Mouse (Mus musculus) cerebellum, adult 18-20 months (tissue): ENCODE data around the gene 4930556J24Rik.
A peak's percentile ranks its signal among the peaks of the same experiment; 100 is the strongest.
"Not testable (repeated sequence)": the region's sequence is repeated elsewhere in the genome, so short reads cannot be mapped to it uniquely, and the experiment has no call there.

Source experiments
- DNase-seq, 2 experiments: peaks; one replicate each; pipeline ENCODE4 v3.0.0; 2021

4930556J24Rik gene

GRCm38 (mm10) chr11:3970361-3970760 is 6.2 kb downstream of the 4930556J24Rik start:
- no peak for DNase-seq

- no peak for DNase-seq
Observed at GRCm38 (mm10) chr11:3969837-3970236, 6.7 kb downstream of the 4930556J24Rik start.

- DNase-seq: no peak
Observed at GRCm38 (mm10) chr11:3964416-3965172, 12.0 kb downstream of the 4930556J24Rik start.

- DNase-seq: peak; percentile 79 to 88
Observed at GRCm38 (mm10) chr11:3963610-3964415, 12.8 kb downstream of the 4930556J24Rik start, which contains the start of gene Pes1. Pes1 (plus strand) TSS chr11:3963975.

- DNase-seq: no peak
Observed at GRCm38 (mm10) chr11:3963155-3963554, 13.4 kb downstream of the 4930556J24Rik start.

- no peak for DNase-seq
Observed at GRCm38 (mm10) chr11:3961761-3962160, 14.8 kb downstream of the 4930556J24Rik start.

- DNase-seq: no peak
Observed at GRCm38 (mm10) chr11:3960901-3961300, 15.7 kb downstream of the 4930556J24Rik start.

- not testable (repeated sequence) for DNase-seq
Observed at GRCm38 (mm10) chr11:3955371-3955770, 21.2 kb downstream of the 4930556J24Rik start.

- not testable (repeated sequence) for DNase-seq
Observed at GRCm38 (mm10) chr11:3954876-3955275, 21.7 kb downstream of the 4930556J24Rik start.

- no peak for DNase-seq
Observed at GRCm38 (mm10) chr11:3946386-3946785, 30.2 kb downstream of the 4930556J24Rik start.

- no peak for DNase-seq
Observed at GRCm38 (mm10) chr11:3941371-3941770, 35.2 kb downstream of the 4930556J24Rik start.

GRCm38 (mm10) chr11:3937321-3937874 is 39.2 kb downstream of the 4930556J24Rik start:
- DNase-seq: no peak

GRCm38 (mm10) chr11:3936318-3936717 is 40.3 kb downstream of the 4930556J24Rik start:
- no peak for DNase-seq

- DNase-seq: no peak
Observed at GRCm38 (mm10) chr11:3935135-3935534, 41.4 kb downstream of the 4930556J24Rik start.

- no peak for DNase-seq
Observed at GRCm38 (mm10) chr11:3933756-3934285, 42.8 kb downstream of the 4930556J24Rik start.

GRCm38 (mm10) chr11:3931511-3932211 is 44.9 kb downstream of the 4930556J24Rik start, which contains the start of gene Tcn2:
Tcn2 (minus strand) TSS chr11:3932159.
- DNase-seq: peak in 1 of 2 experiments; percentile 41

- no peak for DNase-seq
Observed at GRCm38 (mm10) chr11:3930931-3931330, 45.6 kb downstream of the 4930556J24Rik start.

- no peak for DNase-seq
Observed at GRCm38 (mm10) chr11:3930019-3930418, 46.6 kb downstream of the 4930556J24Rik start.

- no peak for DNase-seq
Observed at GRCm38 (mm10) chr11:3925916-3926315, 50.7 kb downstream of the 4930556J24Rik start.

GRCm38 (mm10) chr11:3922731-3923130 is 53.8 kb downstream of the 4930556J24Rik start:
- DNase-seq: no peak

- DNase-seq: no peak
Observed at GRCm38 (mm10) chr11:3922115-3922514, 54.5 kb downstream of the 4930556J24Rik start.

- peak; percentile 69 to 76 for DNase-seq
Observed at GRCm38 (mm10) chr11:3921281-3921850, 55.2 kb downstream of the 4930556J24Rik start.
